20 mouse cellular contexts compared by ENCODE assay signal in the genomic region with DNA sequence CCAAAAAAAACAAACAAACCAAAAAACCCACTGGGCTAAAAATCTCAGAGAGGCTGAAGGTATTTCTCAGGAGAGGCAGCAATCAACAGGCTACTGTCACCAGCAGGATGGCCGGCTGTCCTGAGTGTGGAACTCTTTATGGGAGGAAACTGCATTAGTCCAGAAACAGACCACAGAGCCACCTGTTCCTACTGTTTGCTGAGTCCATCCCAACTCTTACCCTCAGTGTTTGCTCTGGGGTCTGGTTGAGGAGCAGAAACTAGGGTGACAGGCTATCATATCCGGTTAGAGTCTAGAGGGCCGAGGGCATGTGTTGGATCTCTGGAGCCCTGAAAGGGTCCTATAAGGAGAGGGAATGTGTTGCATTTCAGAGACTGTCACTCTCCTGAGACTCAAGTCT.
"Had no signal": no experiment of that assay in that cellular context is flagged by ENCODE, and none has a peak within 500 bp of the region (broad histone marks: within the 10 kb centered on the region; RNA-seq: fewer than 3 reads in every experiment).

No protein-coding gene starts in this region.

- H3K27ac ChIP-seq: heart, embryonic 13.5 days; heart, embryonic 15.5 days; hindbrain, embryonic 13.5 days; intestine, embryonic 15.5 days; layer of hippocampus, adult 2 months; left cerebral cortex, adult 2 months; limb, embryonic 10.5 days; limb, embryonic 12.5 days; liver, embryonic 13.5 days had no signal

- H3K27me3 ChIP-seq: heart, embryonic 13.5 days; heart, embryonic 15.5 days; intestine, embryonic 15.5 days had no signal

- H3K9me3 ChIP-seq: heart, embryonic 13.5 days; heart, embryonic 15.5 days; hindbrain, embryonic 13.5 days; intestine, embryonic 15.5 days; limb, embryonic 10.5 days; limb, embryonic 12.5 days; liver, embryonic 13.5 days had no signal

- H3K36me3 ChIP-seq: hindbrain, embryonic 13.5 days; limb, embryonic 10.5 days; limb, embryonic 12.5 days; liver, embryonic 13.5 days had no signal

- H3K4me3 ChIP-seq: heart, embryonic 13.5 days; heart, embryonic 15.5 days; hindbrain, embryonic 13.5 days; intestine, embryonic 15.5 days; layer of hippocampus, adult 2 months; left cerebral cortex, adult 2 months; limb, embryonic 10.5 days; limb, embryonic 12.5 days; liver, embryonic 13.5 days had no signal

- DNase-seq: kidney, adult 18-20 months; kidney, adult 8-10 months; kidney, postnatal 10 days; kidney, postnatal 25 days; kidney, postnatal 4 days; liver; liver, embryonic 13.5 days had no signal

- H3K9ac ChIP-seq: heart, embryonic 13.5 days; heart, embryonic 15.5 days; hindbrain, embryonic 13.5 days; intestine, embryonic 15.5 days; limb, embryonic 12.5 days; liver, embryonic 13.5 days had no signal

- ATAC-seq: hindbrain, embryonic 16.5 days; inflammation-experienced regulatory T-cells, adult 6 months; intestine, embryonic 15.5 days; intestine, postnatal 0 days had no signal

- H3K4me2 ChIP-seq: heart, embryonic 11.5 days; heart, embryonic 13.5 days; heart, embryonic 15.5 days; hindbrain, embryonic 13.5 days; intestine, embryonic 15.5 days; limb, embryonic 12.5 days; liver, embryonic 11.5 days; liver, embryonic 13.5 days had no signal
